Comparison of ENCODE assay signal across 21 mouse cellular contexts in genomic region chr1:88988011-88988695, GRCm38 (mm10).
DNase-seq lines count a peak whose midpoint lies in the region; ATAC-seq and TF ChIP-seq lines count a peak whose summit lies in the region.
"Had no signal": no experiment of that assay in that cellular context is flagged by ENCODE, and none has a peak within 500 bp of the region (broad histone marks: within the 10 kb centered on the region; RNA-seq: fewer than 3 reads in every experiment).

No protein-coding gene starts in this region.

- no peak overlapping the region for H3K4me2 ChIP-seq in limb, embryonic 14.5 days (replicated peaks; ENCODE audit: low read depth, low read length, severe bottlenecking)
- H3K4me2 ChIP-seq in limb, embryonic 15.5 days: no peak overlapping the region
- no peak overlapping the region for H3K4me2 ChIP-seq in stomach, postnatal 0 days (replicated peaks; ENCODE audit: low read depth)
- H3K4me2 ChIP-seq: embryonic facial prominence, embryonic 12.5 days; forebrain, embryonic 12.5 days; heart, embryonic 11.5 days; heart, embryonic 15.5 days; hindbrain, embryonic 13.5 days had no signal

- 0 out of 2 replicates have a peak, but pooled peaks cover 2% of the 10 kb centered on the region for H3K4me1 ChIP-seq in limb, embryonic 14.5 days (ENCODE audit: control insufficient read depth, insufficient read depth, low read length)
- 0 out of 2 replicates have a peak, but pooled peaks cover 3% of the 10 kb centered on the region for H3K4me1 ChIP-seq in limb, embryonic 10.5 days
- H3K4me1 ChIP-seq in limb, embryonic 15.5 days: peaks cover 10% of the 10 kb centered on the region
- no peaks in the 10 kb centered on the region for H3K4me1 ChIP-seq in stomach, postnatal 0 days (replicated peaks; ENCODE audit: control insufficient read depth, insufficient read depth)
- H3K4me1 ChIP-seq: embryonic facial prominence, embryonic 12.5 days; forebrain, embryonic 12.5 days; hindbrain, embryonic 13.5 days had no signal

- H3K27ac ChIP-seq in limb, embryonic 14.5 days (replicated peaks; ENCODE audit: low read depth, low read length): no peak overlapping the region
- H3K27ac ChIP-seq in limb, embryonic 10.5 days: no peak overlapping the region
- H3K27ac ChIP-seq in limb, embryonic 15.5 days: peak overlapping the region; percentile 11; the same call in 1 of the 2 replicates
- H3K27ac ChIP-seq in stomach, postnatal 0 days (replicated peaks): no peak overlapping the region
- H3K27ac ChIP-seq: embryonic facial prominence, embryonic 12.5 days; forebrain, embryonic 12.5 days; heart, adult 2 months; heart, embryonic 15.5 days; hindbrain, embryonic 13.5 days; hindbrain, postnatal 0 days had no signal

- TF ChIP-seq EP300 in stomach, postnatal 0 days (optimal IDR thresholded peaks at IDR 0.05): no peak

- H3K9ac ChIP-seq in limb, embryonic 14.5 days (ENCODE audit: low read depth, low read length, severe bottlenecking): no peak overlapping the region
- H3K9ac ChIP-seq in limb, embryonic 15.5 days: no peak overlapping the region
- no peak overlapping the region for H3K9ac ChIP-seq in stomach, postnatal 0 days (ENCODE audit: low read length)
- H3K9ac ChIP-seq: embryonic facial prominence, embryonic 12.5 days; forebrain, embryonic 12.5 days; heart, embryonic 15.5 days; hindbrain, embryonic 13.5 days had no signal

- ATAC-seq in limb, embryonic 14.5 days (ENCODE audit: low FRiP score, low read depth): no peak
- ATAC-seq in limb, embryonic 15.5 days (ENCODE audit: insufficient number of reproducible peaks, low FRiP score, low TSS enrichment, low read depth): no peak
- ATAC-seq in stomach, postnatal 0 days (ENCODE audit: low FRiP score, low TSS enrichment): no peak
- ATAC-seq: forebrain, embryonic 16.5 days; hindbrain, postnatal 0 days had no signal

- no peaks in the 10 kb centered on the region for H3K9me3 ChIP-seq in limb, embryonic 14.5 days (ENCODE audit: control insufficient read depth, low read length)
- no peaks in the 10 kb centered on the region for H3K9me3 ChIP-seq in limb, embryonic 10.5 days (replicated peaks)
- no peaks in the 10 kb centered on the region for H3K9me3 ChIP-seq in limb, embryonic 15.5 days
- H3K9me3 ChIP-seq in stomach, postnatal 0 days (ENCODE audit: control insufficient read depth, low read length): no peaks in the 10 kb centered on the region
- H3K9me3 ChIP-seq: embryonic facial prominence, embryonic 12.5 days; forebrain, embryonic 12.5 days; heart, embryonic 15.5 days; hindbrain, embryonic 13.5 days had no signal

- no peak for TF ChIP-seq POLR2A in limb, embryonic 14.5 days (IDR thresholded peaks at IDR 0.05; ENCODE audit: borderline replicate concordance, extremely low read depth, insufficient read depth, insufficient read length)

- no peak for TF ChIP-seq CTCF in stomach, postnatal 0 days (IDR thresholded peaks at IDR 0.05; ENCODE audit: low read depth)

- no peaks in the 10 kb centered on the region for H3K36me3 ChIP-seq in limb, embryonic 14.5 days (ENCODE audit: control insufficient read depth, insufficient read depth, low read length)
- H3K36me3 ChIP-seq in limb, embryonic 10.5 days: no peaks in the 10 kb centered on the region
- H3K36me3 ChIP-seq in limb, embryonic 15.5 days: no peaks in the 10 kb centered on the region
- H3K36me3 ChIP-seq in stomach, postnatal 0 days (ENCODE audit: control insufficient read depth, insufficient read depth, low read length): no peaks in the 10 kb centered on the region
- H3K36me3 ChIP-seq: embryonic facial prominence, embryonic 12.5 days; forebrain, embryonic 12.5 days; heart, embryonic 15.5 days; hindbrain, embryonic 13.5 days had no signal

- peak; percentile 11 for DNase-seq in limb, embryonic 14.5 days (ENCODE audit: low spot score)
- no peak for DNase-seq in limb, embryonic 10.5 days (ENCODE audit: low spot score)
- DNase-seq in 3134 (ENCODE audit: extremely low read depth, insufficient read length, low spot score) (peak; percentile 38), 3T3-L1 (ENCODE audit: low read depth, low spot score) (peak; percentile 90)
- no peak for DNase-seq in stomach, postnatal 0 days (ENCODE audit: low spot score)
- DNase-seq in retina, postnatal 1 day: no peak
- DNase-seq: adrenal gland, postnatal 14 days; cerebellum, adult 11-12 months; cerebellum, adult 9-10 months; cerebellum, postnatal 25 days; gastrocnemius, postnatal 10 days; heart, adult 2 months; heart, postnatal 14 days had no signal

- no peaks in the 10 kb centered on the region for H3K27me3 ChIP-seq in limb, embryonic 14.5 days (ENCODE audit: control insufficient read depth, insufficient read depth, low read length)
- H3K27me3 ChIP-seq in limb, embryonic 10.5 days (ENCODE audit: low read depth, poor library complexity, severe bottlenecking): no peaks in the 10 kb centered on the region
- H3K27me3 ChIP-seq in limb, embryonic 15.5 days: no peaks in the 10 kb centered on the region
- no peaks in the 10 kb centered on the region for H3K27me3 ChIP-seq in stomach, postnatal 0 days (ENCODE audit: control insufficient read depth, insufficient read depth, low read length)
- H3K27me3 ChIP-seq: embryonic facial prominence, embryonic 12.5 days; forebrain, embryonic 12.5 days; heart, embryonic 15.5 days; hindbrain, embryonic 13.5 days had no signal

- H3K4me3 ChIP-seq in limb, embryonic 14.5 days (replicated peaks; ENCODE audit: low read length): no peak overlapping the region
- no peak overlapping the region for H3K4me3 ChIP-seq in limb, embryonic 10.5 days
- H3K4me3 ChIP-seq in limb, embryonic 15.5 days: no peak overlapping the region
- H3K4me3 ChIP-seq in stomach, postnatal 0 days (ENCODE audit: low read depth, low read length): no peak overlapping the region
- H3K4me3 ChIP-seq: embryonic facial prominence, embryonic 12.5 days; forebrain, embryonic 12.5 days; heart, adult 2 months; heart, embryonic 15.5 days; hindbrain, embryonic 13.5 days had no signal

Comparison
In these comparisons a context has a peak if more than half of its experiments do, and no peak if none do; other contexts are left out.
1. DNase-seq: peak in limb, embryonic 14.5 days (single experiment), 3134 (single experiment) and 3T3-L1 (single experiment); none in limb, embryonic 10.5 days (single experiment), stomach, postnatal 0 days (single experiment) and retina, postnatal 1 day (single experiment).